Mouse (Mus musculus) testis, adult 2 months (tissue): Measurements from ENCODE around the gene Gps1. TPM values are rescaled to one million over a fixed set of nuclear protein-coding genes. Genes with fewer than 3 reads are reported as not detected.
"Not testable (repeated sequence)": the region's sequence is repeated elsewhere in the genome, so short reads cannot be mapped to it uniquely, and the experiment has no call there.

Source experiments
- H3K27ac ChIP-seq: fragments of 200-500 bp; 2 replicates; pipeline ENCODE4 v1.5.1; 2012; ENCODE audit warnings: low read depth, low read length; ENCODE audit not compliant: control insufficient read depth, insufficient read depth
- H3K27me3 ChIP-seq: fragments of 200-500 bp; 2 replicates; pipeline ENCODE4 v1.6.1; 2012; ENCODE audit warnings: mild to moderate bottlenecking, low read length, moderate library complexity; ENCODE audit not compliant: control insufficient read depth, insufficient read depth
- H3K36me3 ChIP-seq: fragments of 200-500 bp; 2 replicates; pipeline ENCODE4 v1.6.1; 2012; ENCODE audit warnings: mild to moderate bottlenecking, low read length; ENCODE audit not compliant: control insufficient read depth, insufficient read depth
- H3K4me1 ChIP-seq: fragments of 200-500 bp; 2 replicates; pipeline ENCODE4 v1.6.1; 2012; ENCODE audit warnings: low read length; ENCODE audit not compliant: control insufficient read depth, insufficient read depth
- H3K4me3 ChIP-seq: fragments of 200-500 bp; 2 replicates; pipeline ENCODE4 v1.5.1; 2012; ENCODE audit warnings: low read depth, mild to moderate bottlenecking, low read length, moderate library complexity, mixed read lengths; ENCODE audit not compliant: control insufficient read depth
- CTCF ChIP-seq: fragments of 200-500 bp; IDR thresholded peaks from 2 replicates; pipeline ENCODE4 v1.5.1; 2012; ENCODE audit warnings: low read depth, mild to moderate bottlenecking, inconsistent platforms, low read length, moderate library complexity; ENCODE audit not compliant: control insufficient read depth, insufficient read depth, insufficient replicate concordance
- POLR2A ChIP-seq: fragments of 200-500 bp; IDR thresholded peaks from 2 replicates; pipeline ENCODE4 v1.6.1; 2012; ENCODE audit warnings: low read depth, mild to moderate bottlenecking, inconsistent platforms, low read length, moderate library complexity; ENCODE audit not compliant: control insufficient read depth
- polyA plus RNA-seq: library from polyadenylated mRNA; depleted of rRNA; stranded (reverse); fragments of >200 nt; gene quantifications from 2 replicates; pipeline ENCODE4 v1.2.3, GENCODE M21; 2012; rRNA removed

Gene Gps1
- polyA plus RNA-seq, 1 experiment, result 233 TPM

DNA sequence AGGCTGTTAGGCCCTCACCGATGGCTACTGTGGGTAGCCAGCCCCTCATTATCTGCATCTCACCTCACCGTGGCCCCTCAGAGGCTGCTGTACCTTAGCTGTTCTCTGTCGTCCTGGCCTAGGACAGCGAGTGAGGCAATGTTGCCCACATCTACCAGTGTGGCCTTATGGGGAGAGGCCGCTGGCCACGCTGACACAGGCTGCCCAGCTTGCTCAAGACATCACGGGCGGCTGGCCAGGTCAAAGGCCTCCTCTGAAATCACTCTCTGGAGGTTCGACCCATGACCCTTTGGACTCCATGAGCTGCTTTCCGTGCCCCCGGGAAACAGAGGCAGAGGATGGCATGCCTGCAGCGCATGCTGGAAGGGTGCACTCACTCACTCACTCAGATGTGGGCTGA is 46.6 kb downstream of the Gps1 start:
- Histone ChIP-seq H3K4me3 (no peak overlapping the region), H3K4me1 (no peaks in the 10 kb centered on the region), H3K27me3 (no peaks in the 10 kb centered on the region), H3K27ac (no peak overlapping the region), H3K36me3 (no peaks in the 10 kb centered on the region)
- no peak for TF ChIP-seq CTCF
- TF ChIP-seq POLR2A, result no peak

DNA sequence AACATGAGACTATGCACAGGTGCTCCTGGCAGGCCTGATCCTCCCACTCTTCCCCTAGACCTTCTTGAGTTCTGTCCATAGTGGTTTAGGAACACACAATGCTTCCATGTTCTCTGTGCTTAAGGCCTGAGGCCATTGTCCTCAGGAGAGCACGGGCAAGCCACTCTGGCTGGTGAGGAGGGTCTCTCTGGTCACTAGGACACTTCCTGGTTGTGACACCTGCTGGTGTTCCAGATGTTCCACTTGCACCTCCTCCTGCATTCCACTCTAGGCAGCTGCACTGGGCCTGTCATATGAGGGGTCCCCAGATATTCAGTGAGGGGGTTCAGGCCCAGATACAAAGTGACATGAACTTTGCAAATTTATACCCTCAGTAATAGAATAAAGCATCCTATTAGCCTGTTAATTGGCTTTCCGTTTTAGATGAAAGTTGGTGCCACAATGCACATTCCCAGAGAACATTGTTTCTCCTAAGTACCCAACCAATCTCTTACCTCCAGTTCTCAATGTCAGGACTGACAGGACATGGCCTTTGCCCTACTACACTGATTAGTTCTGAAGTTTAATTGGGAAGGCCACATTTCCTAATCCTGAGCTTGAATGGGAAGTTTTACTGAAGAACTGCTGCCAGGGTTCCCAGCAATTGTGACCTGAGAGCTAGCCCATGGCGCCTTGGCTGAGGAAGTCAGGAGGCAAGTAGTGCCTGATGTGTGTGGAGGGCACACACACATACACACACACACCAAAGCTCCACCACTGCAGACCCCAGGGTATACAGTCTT is 47.8 kb downstream of the Gps1 start:
- Histone ChIP-seq H3K4me1 (no peaks in the 10 kb centered on the region), H3K27ac (no peak overlapping the region)

DNA sequence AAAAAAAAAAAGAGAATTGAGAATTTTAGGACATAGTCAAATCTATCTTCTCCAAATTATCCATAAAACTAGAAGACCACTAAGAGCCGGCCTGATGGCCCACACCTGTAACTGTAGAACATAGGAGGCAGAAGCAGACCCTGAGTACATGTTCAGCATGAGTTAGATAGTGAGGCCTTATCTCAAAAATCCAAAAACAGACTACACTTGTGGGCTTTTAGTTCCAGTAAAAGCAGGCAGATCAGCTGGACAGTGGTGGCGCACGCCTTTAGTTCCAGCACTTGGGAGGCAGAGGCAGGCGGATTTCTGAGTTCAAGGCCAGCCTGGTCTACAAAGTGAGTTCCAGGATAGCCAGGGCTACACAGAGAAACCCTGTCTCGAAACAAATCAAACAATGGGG is 48.9 kb downstream of the Gps1 start:
- H3K27me3 ChIP-seq, H3K27ac ChIP-seq, H3K4me1 ChIP-seq, H3K36me3 ChIP-seq, H3K4me3 ChIP-seq: not testable (repeated sequence)

More for the DNA sequence above, 47.8 kb downstream of the Gps1 start:
- Histone ChIP-seq H3K4me3 (no peak overlapping the region), H3K27me3 (no peaks in the 10 kb centered on the region), H3K36me3 (no peaks in the 10 kb centered on the region)
- TF ChIP-seq CTCF (no peak), POLR2A (no peak)

DNA sequence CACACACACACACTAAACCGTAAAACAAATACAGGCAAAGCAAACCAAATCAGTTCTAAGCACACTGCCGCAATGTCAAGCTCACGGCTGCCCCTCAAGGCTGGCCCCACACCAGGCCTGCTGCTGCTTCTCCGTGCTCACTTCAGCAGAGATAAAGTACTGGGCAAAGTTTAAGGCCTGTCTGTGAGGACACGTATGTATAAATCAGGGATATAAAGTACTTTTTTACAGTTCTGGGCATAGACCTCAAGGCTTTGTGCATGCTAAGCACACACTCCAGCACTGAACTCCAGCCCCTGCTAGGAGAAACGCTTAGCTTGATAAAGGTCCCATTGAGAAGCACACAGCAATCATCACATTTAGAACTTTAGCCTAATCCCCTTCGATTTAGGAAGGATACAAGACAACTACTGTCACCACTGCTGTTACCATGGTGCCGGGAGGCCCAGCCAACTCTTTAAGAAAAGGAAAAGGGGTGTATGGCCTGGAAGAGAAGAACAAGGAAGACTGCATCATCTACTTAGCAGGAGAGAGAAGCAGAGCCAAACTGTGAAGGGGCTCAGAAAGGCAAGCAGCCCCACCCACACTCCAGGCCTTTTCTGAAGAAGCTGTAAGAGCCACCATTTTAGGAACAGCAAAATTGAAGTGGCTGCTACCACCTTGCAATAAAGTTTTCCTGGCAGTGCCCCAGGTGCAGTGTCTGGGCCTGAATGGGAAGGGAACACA is 49.6 kb downstream of the Gps1 start:
- TF ChIP-seq CTCF, result no peak
- no peak for TF ChIP-seq POLR2A
- Histone ChIP-seq H3K4me1 (no peaks in the 10 kb centered on the region), H3K4me3 (no peak overlapping the region), H3K27me3 (no peaks in the 10 kb centered on the region), H3K27ac (no peak overlapping the region), H3K36me3 (no peaks in the 10 kb centered on the region)

Other genes with a start within 250 kb of the Gps1 start
- gene Mcrip1, start 234.5 kb upstream of the Gps1 start, polyA plus RNA-seq, result 196 and 204 TPM in 2 replicates
- 31.2 and 31.6 TPM in 2 replicates for gene Ppp1r27, start 233.1 kb upstream of the Gps1 start, polyA plus RNA-seq
- gene P4hb, start 211.0 kb upstream of the Gps1 start, polyA plus RNA-seq, result 46.7 and 55.1 TPM in 2 replicates
- 94.7 and 101 TPM in 2 replicates for gene Arhgdia, start 202.6 kb upstream of the Gps1 start, polyA plus RNA-seq
- gene Alyref, start 185.9 kb upstream of the Gps1 start, polyA plus RNA-seq, result 22.8 and 23.6 TPM in 2 replicates
- gene Anapc11, start 185.9 kb upstream of the Gps1 start, polyA plus RNA-seq, result 178 and 209 TPM in 2 replicates
- gene Npb, start 175.8 kb upstream of the Gps1 start, polyA plus RNA-seq, result 24.6 and 26.3 TPM in 2 replicates
- 106 and 116 TPM in 2 replicates for gene Pcyt2, start 166.3 kb upstream of the Gps1 start, polyA plus RNA-seq
- 22.3 and 23.9 TPM in 2 replicates for gene Sirt7, start 159.0 kb upstream of the Gps1 start, polyA plus RNA-seq
- 9.5 and 10.4 TPM in 2 replicates for gene Mafg, start 150.7 kb upstream of the Gps1 start, polyA plus RNA-seq
- gene Pycr1, start 140.5 kb upstream of the Gps1 start, polyA plus RNA-seq, result 0.98 and 1.5 TPM in 2 replicates
- 0.61 TPM in 1 of 2 replicates, not detected in the other for gene Myadml2, start 136.1 kb upstream of the Gps1 start, polyA plus RNA-seq
- gene Notum, start 123.1 kb upstream of the Gps1 start, polyA plus RNA-seq, result 0.35 and 0.36 TPM in 2 replicates
- gene Aspscr1, start 111.3 kb upstream of the Gps1 start, polyA plus RNA-seq, result 234 and 253 TPM in 2 replicates
- gene Cenpx, start 70.5 kb upstream of the Gps1 start, polyA plus RNA-seq, result 54.5 and 59.7 TPM in 2 replicates
- gene Lrrc45, start 70.3 kb upstream of the Gps1 start, polyA plus RNA-seq, result 10.7 and 12.3 TPM in 2 replicates
- 3.1 and 4.1 TPM in 2 replicates for gene Rac3, start 62.8 kb upstream of the Gps1 start, polyA plus RNA-seq
- 3.7 and 5.5 TPM in 2 replicates for gene Dcxr, start 57.0 kb upstream of the Gps1 start, polyA plus RNA-seq
- gene Cbr2, start 52.2 kb upstream of the Gps1 start, polyA plus RNA-seq, result 7.7 and 9.4 TPM in 2 replicates
- 7.0 and 8.7 TPM in 2 replicates for gene Hmga1b, start 21.5 kb upstream of the Gps1 start, polyA plus RNA-seq
- gene Rfng, start 65 bp upstream of the Gps1 start, polyA plus RNA-seq, result 11.1 and 11.3 TPM in 2 replicates
- gene Dus1l, start 12.1 kb downstream of the Gps1 start, polyA plus RNA-seq, result 51.1 and 51.7 TPM in 2 replicates
- 71.2 and 72.1 TPM in 2 replicates for gene Fasn, start 40.3 kb downstream of the Gps1 start, polyA plus RNA-seq
- 34.6 and 37.5 TPM in 2 replicates for gene Ccdc57, start 148.6 kb downstream of the Gps1 start, polyA plus RNA-seq
- gene Slc16a3, start 164.2 kb downstream of the Gps1 start, polyA plus RNA-seq, result 3.7 and 4.4 TPM in 2 replicates
- gene Csnk1d, start 207.1 kb downstream of the Gps1 start, polyA plus RNA-seq, result 97.0 and 111 TPM in 2 replicates